Mouse (Mus musculus): ENCODE measurements around the gene 9330182L06Rik.

- TF ChIP-seq CTCF (IDR thresholded peaks at IDR 0.05; ENCODE audit: extremely low read depth, insufficient read length, insufficient replicate concordance, low read depth, low read length) = no peak
- no peak for TF ChIP-seq POLR2A (IDR thresholded peaks at IDR 0.05; ENCODE audit: low read depth, low read length)
Observed at GRCm38 (mm10) chr5:9449570-9449969, 183.7 kb downstream of the 9330182L06Rik start.
